Mouse (Mus musculus) layer of hippocampus, adult 8-10 months (tissue): Measurements from ENCODE around the gene 1700001J03Rik. TPM values are rescaled to one million over a fixed set of nuclear protein-coding genes. Genes with fewer than 3 reads are reported as not detected.
"Not testable (repeated sequence)": the region's sequence is repeated elsewhere in the genome, so short reads cannot be mapped to it uniquely, and the experiment has no call there.

Experiments
- DNase-seq, 2 experiments: peaks; one replicate each; pipeline ENCODE4 v3.0.0; 2022; ENCODE audit warnings: low spot score in 2 of 2
- total RNA-seq, 4 experiments: library from RNA; stranded (reverse); gene quantifications; 2 replicates each; pipeline ENCODE4 v1.2.4; 2022

1700001J03Rik gene
- total RNA-seq: 1 to 10 TPM; 1.6 to 3.8 (median 2.2) TPM

- DNase-seq: not testable (repeated sequence)
Measured at GRCm38 (mm10) chr5:146185204-146185603, at the start of gene 1700001J03Rik. Gene 1700001J03Rik, minus strand, starts transcription at chr5:146185304.

GRCm38 (mm10) chr5:146234336-146234735 is 49.2 kb upstream of the 1700001J03Rik start:
- DNase-seq: no peak

GRCm38 (mm10) chr5:146232816-146233215 is 47.7 kb upstream of the 1700001J03Rik start:
- DNase-seq: no peak

GRCm38 (mm10) chr5:146232056-146232675 is 47.1 kb upstream of the 1700001J03Rik start:
- no peak for DNase-seq

GRCm38 (mm10) chr5:146231655-146231996 is 46.5 kb upstream of the 1700001J03Rik start:
- peak in 1 of 2 experiments; percentile 24 for DNase-seq

- peak; percentile 92 for DNase-seq
Measured at GRCm38 (mm10) chr5:146230864-146231654, 46.0 kb upstream of the 1700001J03Rik start, which contains the start of gene Cdk8. Gene Cdk8, plus strand, starts transcription at chr5:146231230.

GRCm38 (mm10) chr5:146229869-146230650 is 45.0 kb upstream of the 1700001J03Rik start:
- DNase-seq: no peak

- DNase-seq: no peak
Measured at GRCm38 (mm10) chr5:146227496-146227895, 42.4 kb upstream of the 1700001J03Rik start.

- DNase-seq: peak in 1 of 2 experiments; percentile 46
Measured at GRCm38 (mm10) chr5:146223786-146224185, 38.7 kb upstream of the 1700001J03Rik start.

- DNase-seq: no peak
Measured at GRCm38 (mm10) chr5:146221722-146222121, 36.6 kb upstream of the 1700001J03Rik start.

- DNase-seq: peak; percentile 91 to 96
Measured at GRCm38 (mm10) chr5:146220879-146221714, 36.0 kb upstream of the 1700001J03Rik start, which contains the start of gene Rnf6. Gene Rnf6, minus strand, starts transcription at chr5:146221555.

GRCm38 (mm10) chr5:146220501-146220878 is 35.4 kb upstream of the 1700001J03Rik start:
- DNase-seq: no peak

- no peak for DNase-seq
Measured at GRCm38 (mm10) chr5:146205537-146205936, 20.4 kb upstream of the 1700001J03Rik start.

- no peak for DNase-seq
Measured at GRCm38 (mm10) chr5:146203921-146204320, 18.8 kb upstream of the 1700001J03Rik start.

- no peak for DNase-seq
Measured at GRCm38 (mm10) chr5:146200580-146200979, 15.5 kb upstream of the 1700001J03Rik start.

GRCm38 (mm10) chr5:146199540-146199939 is 14.4 kb upstream of the 1700001J03Rik start:
- no peak for DNase-seq

- no peak for DNase-seq
Measured at GRCm38 (mm10) chr5:146199073-146199472, 14.0 kb upstream of the 1700001J03Rik start.

- no peak for DNase-seq
Measured at GRCm38 (mm10) chr5:146193360-146193759, 8.3 kb upstream of the 1700001J03Rik start.

GRCm38 (mm10) chr5:146190501-146191269 is 5.6 kb upstream of the 1700001J03Rik start:
- no peak for DNase-seq

GRCm38 (mm10) chr5:146190093-146190492 is 5.0 kb upstream of the 1700001J03Rik start:
- DNase-seq: no peak
